11 mouse cellular contexts compared by ENCODE assay signal in genomic region chr9:30964685-30965084, GRCm38 (mm10). TPM values are rescaled to one million over a fixed set of nuclear protein-coding genes. Genes with fewer than 3 reads are reported as not detected.
DNase-seq lines count a peak whose midpoint lies in the region; ATAC-seq lines count a peak whose summit lies in the region.
"Had no signal": no experiment of that assay in that cellular context is flagged by ENCODE, and none has a peak within 500 bp of the region (broad histone marks: within the 10 kb centered on the region; RNA-seq: fewer than 3 reads in every experiment).

No protein-coding gene starts in this region.

- H3K36me3 ChIP-seq in lung, embryonic 15.5 days = no peaks in the 10 kb centered on the region
- no peaks in the 10 kb centered on the region for H3K36me3 ChIP-seq in stomach, embryonic 14.5 days (ENCODE audit: control insufficient read depth, insufficient read depth, low read length)
- H3K36me3 ChIP-seq: liver, embryonic 13.5 days had no signal

- DNase-seq in gastrocnemius, adult 18-20 months (ENCODE audit: low spot score) = peak; percentile 23
- DNase-seq in gastrocnemius, adult 8-10 months (ENCODE audit: low spot score in 2 of 2) = no peak
- DNase-seq in lung, postnatal 25 days (ENCODE audit: low spot score) = no peak
- DNase-seq in layer of hippocampus, adult 9-11 months = peak; percentile 65
- DNase-seq in retina, postnatal 1 day = no peak
- no peak for DNase-seq in thymus, postnatal 0 days (ENCODE audit: low spot score)
- DNase-seq: B cell, adult 2 months; liver, embryonic 13.5 days had no signal

- peak overlapping the region; percentile 42; the same call in 1 of the 2 replicates for H3K27ac ChIP-seq in lung, embryonic 15.5 days
- H3K27ac ChIP-seq in stomach, embryonic 14.5 days (ENCODE audit: low read length) = peak overlapping the region; percentile 56; the same call in 1 of the 2 replicates
- H3K27ac ChIP-seq: liver, embryonic 13.5 days had no signal

- no peak overlapping the region for H3K9ac ChIP-seq in lung, embryonic 15.5 days
- H3K9ac ChIP-seq in stomach, embryonic 14.5 days (replicated peaks; ENCODE audit: low read depth, low read length) = no peak overlapping the region
- H3K9ac ChIP-seq: liver, embryonic 13.5 days had no signal

- 49% methylated on average over 10 of the region's 10 CpGs for WGBS in lung, embryonic 15.5 days
- 45% methylated on average over 10 of the region's 10 CpGs for WGBS in stomach, embryonic 14.5 days

- H3K4me2 ChIP-seq in lung, embryonic 15.5 days = no peak overlapping the region
- no peak overlapping the region for H3K4me2 ChIP-seq in stomach, embryonic 14.5 days (replicated peaks; ENCODE audit: low read depth, low read length)
- H3K4me2 ChIP-seq: liver, embryonic 13.5 days had no signal

- no peaks in the 10 kb centered on the region for H3K4me1 ChIP-seq in lung, embryonic 15.5 days
- peaks cover 3% of the 10 kb centered on the region; the same call in 1 of the 2 replicates for H3K4me1 ChIP-seq in stomach, embryonic 14.5 days (ENCODE audit: control insufficient read depth, insufficient read depth, low read length)
- H3K4me1 ChIP-seq: liver, embryonic 13.5 days had no signal

- no peak overlapping the region for H3K4me3 ChIP-seq in lung, embryonic 15.5 days
- H3K4me3 ChIP-seq in stomach, embryonic 14.5 days (ENCODE audit: low read depth, low read length) = no peak overlapping the region
- H3K4me3 ChIP-seq: liver, embryonic 13.5 days; myocyte had no signal

- ATAC-seq in lung, embryonic 15.5 days (ENCODE audit: borderline replicate concordance, extremely low read depth, low FRiP score, low TSS enrichment) = peak; percentile 81; the same call in 1 of the 2 replicates
- ATAC-seq in stomach, embryonic 14.5 days (ENCODE audit: insufficient number of reproducible peaks, insufficient read depth, low FRiP score, low read depth) = no peak; the same call in 1 of the 2 replicates

- no peaks in the 10 kb centered on the region for H3K27me3 ChIP-seq in lung, embryonic 15.5 days
- H3K27me3 ChIP-seq in stomach, embryonic 14.5 days (ENCODE audit: control insufficient read depth, insufficient read depth, low read length) = no peaks in the 10 kb centered on the region
- H3K27me3 ChIP-seq: liver, embryonic 13.5 days had no signal

- no peaks in the 10 kb centered on the region for H3K9me3 ChIP-seq in lung, embryonic 15.5 days
- no peaks in the 10 kb centered on the region for H3K9me3 ChIP-seq in stomach, embryonic 14.5 days (ENCODE audit: control insufficient read depth, low read depth, low read length)
- H3K9me3 ChIP-seq: liver, embryonic 13.5 days had no signal

RNA-seq across cellular contexts. Expression of gene Adamts8, which starts 22.3 kb away (rescaled TPM):
- 1 to 10 TPM; 1.1 to 3.7 TPM for total RNA-seq in gastrocnemius, adult 18-20 months (2021)
- total RNA-seq in gastrocnemius, adult 8-10 months (2022) = 1 to 10 TPM in 3 of 4 experiments, under 1 TPM in 1; 0.43 to 4.0 (median 1.7) TPM
- 3.6 and 5.8 TPM in 2 replicates for polyA plus RNA-seq in lung, embryonic 15.5 days (2015; fragmentation: Nextera tagmentation; extraction: Ambion mirVana)
- 8.1 and 8.3 TPM in 2 replicates for polyA plus RNA-seq in stomach, embryonic 14.5 days (2014; fragmentation: Nextera tagmentation; extraction: Ambion mirVana)
- 0.57 and 0.70 TPM in 2 replicates for polyA plus RNA-seq in thymus, postnatal 0 days (2015; fragmentation: Nextera tagmentation; extraction: Ambion mirVana)
- polyA plus RNA-seq: myocyte had no signal

RNA-seq across cellular contexts. Expression of gene Adamts15, which starts 42.4 kb away (rescaled TPM):
- total RNA-seq in gastrocnemius, adult 18-20 months (2021) = 1 to 10 TPM; 1.3 to 3.4 TPM
- under 1 TPM; 0.46 to 0.86 (median 0.68) TPM for total RNA-seq in gastrocnemius, adult 8-10 months (2022)
- polyA plus RNA-seq in lung, embryonic 15.5 days (2015; fragmentation: Nextera tagmentation; extraction: Ambion mirVana) = 5.8 and 6.8 TPM in 2 replicates
- 10.1 and 12.9 TPM in 2 replicates for polyA plus RNA-seq in stomach, embryonic 14.5 days (2014; fragmentation: Nextera tagmentation; extraction: Ambion mirVana)
- polyA plus RNA-seq in thymus, postnatal 0 days (2015; fragmentation: Nextera tagmentation; extraction: Ambion mirVana) = 0.34 and 0.51 TPM in 2 replicates
- polyA plus RNA-seq: myocyte had no signal

Comparison
In these comparisons a context has a peak if more than half of its experiments do, and no peak if none do; other contexts are left out.
1. DNase-seq: peak in gastrocnemius, adult 18-20 months (single experiment) and layer of hippocampus, adult 9-11 months (single experiment); none in gastrocnemius, adult 8-10 months (0 of 2), lung, postnatal 25 days (single experiment), retina, postnatal 1 day (single experiment) and thymus, postnatal 0 days (single experiment).